Mouse (Mus musculus) embryo, embryonic 10 days (tissue): ENCODE data around the gene Zfp551.

Experiments
- DNase-seq: peaks from one replicate; pipeline ENCODE4 v3.0.0-alpha.2; 2015; ENCODE audit warnings: low spot score

Zfp551 gene

GRCm38 (mm10) chr7:12422245-12422849, at the start of gene Zfp551:
TSS of gene Zfp551 (minus strand) at chr7:12422751.
- DNase-seq: peak; percentile 81

GRCm38 (mm10) chr7:12422855-12423254, 304 bp upstream of the Zfp551 start:
- no peak for DNase-seq

GRCm38 (mm10) chr7:12421741-12422140, 810 bp downstream of the Zfp551 start:
- no peak for DNase-seq

- no peak for DNase-seq
Measured at GRCm38 (mm10) chr7:12369173-12369572, 53.4 kb downstream of the Zfp551 start, which contains the start of gene Vmn1r84. TSS of gene Vmn1r84 (minus strand) at chr7:12369273.
